Mouse (Mus musculus): ENCODE measurements around the gene Gm10053. TPM values are rescaled to one million over a fixed set of nuclear protein-coding genes. Genes with fewer than 3 reads are reported as not detected.
A peak's percentile ranks its signal among the peaks of the same experiment; 100 is the strongest.

Gm10053 gene
- polyA plus RNA-seq, 1 experiment from 2014 or later: 280 TPM

GRCm38 (mm10) chr19:24885504-24885903 lies 10.0 kb downstream of the Gm10053 start:
- Histone ChIP-seq H3K9me3 (no peaks in the 10 kb centered on the region), H3K4me1 (replicated peaks) (0 out of 2 replicates have a peak, but pooled peaks cover 2% of the 10 kb centered on the region), H3K27me3 (ENCODE audit: insufficient read depth, poor library complexity, severe bottlenecking) (peaks cover 15% of the 10 kb centered on the region), H3K4me3 (no peak overlapping the region), H3K36me3 (no peaks in the 10 kb centered on the region), H3K27ac (no peak overlapping the region)
- DNase-seq (ENCODE audit: low spot score): peak; percentile 56
- WGBS: 20% methylated on average over 5 of the region's 5 CpGs

GRCm38 (mm10) chr19:24886888-24887287 lies 11.4 kb downstream of the Gm10053 start:
- 83% methylated on average over 3 of the region's 3 CpGs for WGBS
- Histone ChIP-seq H3K36me3 (no peaks in the 10 kb centered on the region), H3K4me3 (no peak overlapping the region), H3K27ac (no peak overlapping the region), H3K9me3 (no peaks in the 10 kb centered on the region), H3K27me3 (ENCODE audit: insufficient read depth, poor library complexity, severe bottlenecking) (peaks cover 15% of the 10 kb centered on the region), H3K4me1 (replicated peaks) (no peaks in the 10 kb centered on the region)
- DNase-seq (ENCODE audit: low spot score): no peak

GRCm38 (mm10) chr19:24896536-24896935 lies 21.1 kb downstream of the Gm10053 start:
- no peak overlapping the region for H3K4me3 ChIP-seq
- peaks cover 72% of the 10 kb centered on the region for H3K27me3 ChIP-seq (ENCODE audit: insufficient read depth, poor library complexity, severe bottlenecking)
- 8% methylated on average over 4 of the region's 4 CpGs for WGBS

DNA sequence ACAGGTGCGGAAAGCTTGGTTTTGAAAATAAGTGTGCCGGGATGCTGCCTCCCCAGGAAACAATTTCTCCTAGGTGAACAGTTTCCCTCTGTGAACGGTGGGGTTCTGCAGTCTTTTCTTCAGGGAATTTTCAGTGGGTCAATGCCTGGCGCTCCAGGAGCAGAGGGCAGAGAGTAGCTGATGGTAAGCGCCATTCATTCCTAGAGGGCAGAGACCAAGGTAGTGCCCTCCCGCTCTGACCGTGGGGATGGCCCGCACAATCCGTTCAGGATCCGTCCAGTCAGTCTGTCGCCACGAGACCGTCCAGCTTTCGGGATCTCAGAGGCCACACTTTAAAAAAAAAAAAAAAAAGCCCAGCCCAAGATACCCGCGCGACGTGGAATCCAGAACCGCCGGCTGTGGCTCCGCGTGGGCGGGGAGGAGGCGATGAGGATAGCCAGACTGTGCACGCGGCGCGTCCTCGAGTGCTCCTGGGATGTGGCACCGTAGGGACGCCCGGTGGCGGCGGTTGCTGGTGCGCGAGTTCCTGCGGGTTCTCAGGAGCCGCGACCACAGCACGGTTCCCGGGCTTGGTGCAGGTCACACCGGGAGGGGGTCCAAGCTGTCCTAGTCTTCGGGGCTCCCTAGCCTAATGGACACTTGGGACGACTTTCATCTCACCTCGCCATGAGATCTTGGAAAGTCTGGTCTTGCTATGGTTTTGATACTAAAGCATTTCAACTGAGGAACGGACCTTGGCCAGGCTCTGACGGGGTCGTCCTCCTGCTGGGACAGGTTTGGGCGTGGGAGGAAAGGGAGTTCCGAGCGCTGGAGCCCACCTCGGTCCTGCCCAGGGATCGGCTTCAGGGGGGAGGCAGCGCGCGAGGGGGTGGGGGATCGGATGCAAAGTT lies 21.8 kb downstream of the Gm10053 start:
- H3K36me3 ChIP-seq: no peaks in the 10 kb centered on the region
- H3K27ac ChIP-seq: no peak overlapping the region
- peak; percentile 53 for DNase-seq (ENCODE audit: low spot score)
- peaks cover 29% of the 10 kb centered on the region for H3K4me1 ChIP-seq (replicated peaks)
- peaks cover 79% of the 10 kb centered on the region for H3K27me3 ChIP-seq (ENCODE audit: insufficient read depth, poor library complexity, severe bottlenecking)
- 1% methylated on average over 57 of the region's 57 CpGs for WGBS
- H3K9me3 ChIP-seq: no peaks in the 10 kb centered on the region
- H3K4me3 ChIP-seq: peak overlapping the region; percentile 41

More at GRCm38 (mm10) chr19:24896536-24896935, 21.1 kb downstream of the Gm10053 start:
- Histone ChIP-seq H3K36me3 (no peaks in the 10 kb centered on the region), H3K4me1 (replicated peaks) (peaks cover 29% of the 10 kb centered on the region), H3K9me3 (no peaks in the 10 kb centered on the region), H3K27ac (no peak overlapping the region)
- DNase-seq (ENCODE audit: low spot score): peak; percentile 15

DNA sequence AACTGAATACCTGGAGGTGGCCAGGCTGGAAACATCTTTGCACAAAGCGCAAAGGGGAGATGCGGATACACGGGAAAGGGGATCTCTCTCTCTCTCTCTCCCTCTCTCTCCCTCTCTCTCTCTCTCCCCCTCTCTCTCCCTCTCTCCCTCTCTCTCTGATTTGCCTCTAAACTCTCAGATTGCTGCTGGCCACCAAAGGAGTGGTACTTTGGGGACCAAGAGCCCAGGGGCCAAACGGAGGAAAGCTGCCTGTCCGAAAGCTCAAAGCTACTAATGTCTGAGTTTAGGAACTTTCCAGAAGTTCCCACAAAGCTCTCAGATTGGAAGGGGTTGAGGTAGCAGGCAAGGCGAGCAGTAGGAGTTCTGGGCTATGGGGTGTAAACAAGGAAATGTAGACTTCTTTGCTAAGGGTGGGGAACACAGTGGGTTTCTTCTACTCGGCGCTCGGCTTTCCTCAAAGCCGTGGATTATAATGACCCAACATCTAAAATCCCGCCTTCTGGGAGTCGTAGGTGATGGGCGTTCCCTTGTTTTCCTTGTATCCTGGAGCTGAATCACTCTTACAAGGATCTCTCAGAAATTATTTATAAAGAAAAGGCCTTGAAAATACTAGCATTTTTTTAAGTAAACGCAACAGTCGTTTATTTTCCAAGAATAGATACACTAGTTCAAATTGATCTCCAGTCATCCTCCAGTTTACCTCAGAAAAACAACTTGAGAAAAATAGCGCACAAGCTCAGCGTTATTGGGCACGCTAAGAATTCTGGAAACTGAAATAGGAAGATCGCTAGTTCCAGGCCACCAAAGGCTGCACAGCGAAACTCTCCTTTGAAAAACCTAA lies 22.6 kb downstream of the Gm10053 start:
- WGBS: 2% methylated on average over 20 of the region's 20 CpGs
- Histone ChIP-seq H3K36me3 (no peaks in the 10 kb centered on the region), H3K4me3 (peak overlapping the region; percentile 41), H3K9me3 (no peaks in the 10 kb centered on the region), H3K27ac (no peak overlapping the region), H3K4me1 (replicated peaks) (peaks cover 29% of the 10 kb centered on the region), H3K27me3 (ENCODE audit: insufficient read depth, poor library complexity, severe bottlenecking) (peaks cover 88% of the 10 kb centered on the region)
- DNase-seq (ENCODE audit: low spot score): peak; percentile 37

DNA sequence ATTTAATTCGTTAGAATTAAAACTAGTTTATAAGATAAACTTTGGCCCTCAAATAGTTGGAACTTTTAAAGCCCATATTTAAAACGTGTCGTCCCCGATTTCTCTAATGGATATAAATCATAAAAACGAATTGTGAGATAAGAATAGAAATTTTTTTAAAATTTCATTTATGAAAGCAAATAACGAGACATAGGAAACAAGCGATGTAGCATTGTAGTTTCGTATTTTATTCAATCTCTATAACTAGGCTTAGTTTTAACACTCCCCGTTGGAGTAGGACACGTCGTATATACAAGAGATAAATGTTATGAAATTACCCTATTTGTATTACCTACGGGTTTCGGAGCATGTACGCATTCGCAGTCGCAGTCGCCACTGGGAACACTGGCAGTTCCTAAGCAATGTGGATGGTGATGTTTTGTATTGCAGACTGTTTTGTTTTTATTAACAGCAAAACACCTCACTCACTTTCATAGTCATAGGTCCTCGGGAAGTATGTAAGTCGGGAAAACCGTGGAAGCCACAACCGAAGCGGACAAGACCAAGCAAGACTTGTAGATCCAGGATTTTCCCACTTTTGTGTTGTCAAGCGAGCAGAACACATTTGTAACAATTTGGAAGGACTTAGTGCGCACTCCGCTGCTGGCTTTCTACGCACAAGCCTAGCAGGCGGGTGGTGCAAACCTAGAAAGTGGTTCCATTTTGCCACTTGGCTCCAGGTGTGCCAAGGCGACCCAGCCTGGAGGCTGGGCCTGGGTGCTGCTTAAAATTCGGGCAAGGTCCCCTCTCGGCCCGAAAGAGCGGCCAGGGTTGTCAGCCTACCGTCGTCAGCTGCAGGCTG lies 23.5 kb downstream of the Gm10053 start:
- Histone ChIP-seq H3K27ac (0 out of 2 replicates have a peak overlapping the region, but pooled peaks have one; percentile 0), H3K9me3 (no peaks in the 10 kb centered on the region), H3K27me3 (ENCODE audit: insufficient read depth, poor library complexity, severe bottlenecking) (peaks cover 96% of the 10 kb centered on the region), H3K4me3 (peak overlapping the region; percentile 53), H3K4me1 (replicated peaks) (peaks cover 29% of the 10 kb centered on the region), H3K36me3 (no peaks in the 10 kb centered on the region)
- no peak for DNase-seq (ENCODE audit: low spot score)
- WGBS: 3% methylated on average over 34 of the region's 34 CpGs

- H3K4me1 ChIP-seq (replicated peaks): peaks cover 29% of the 10 kb centered on the region
- peak; percentile 74 for DNase-seq (ENCODE audit: low spot score)
- H3K27me3 ChIP-seq (ENCODE audit: insufficient read depth, poor library complexity, severe bottlenecking): peaks cover 100% of the 10 kb centered on the region
- no peaks in the 10 kb centered on the region for H3K9me3 ChIP-seq
- WGBS: under 1% methylated on average over 84 of the region's 84 CpGs
- H3K4me3 ChIP-seq: peak overlapping the region; percentile 53
- H3K27ac ChIP-seq: 0 out of 2 replicates have a peak overlapping the region, but pooled peaks have one; percentile 0
- H3K36me3 ChIP-seq: no peaks in the 10 kb centered on the region
These were observed 24.4 kb downstream of the Gm10053 start for GRCm38 (mm10) chr19:24899578-24900544.

DNA sequence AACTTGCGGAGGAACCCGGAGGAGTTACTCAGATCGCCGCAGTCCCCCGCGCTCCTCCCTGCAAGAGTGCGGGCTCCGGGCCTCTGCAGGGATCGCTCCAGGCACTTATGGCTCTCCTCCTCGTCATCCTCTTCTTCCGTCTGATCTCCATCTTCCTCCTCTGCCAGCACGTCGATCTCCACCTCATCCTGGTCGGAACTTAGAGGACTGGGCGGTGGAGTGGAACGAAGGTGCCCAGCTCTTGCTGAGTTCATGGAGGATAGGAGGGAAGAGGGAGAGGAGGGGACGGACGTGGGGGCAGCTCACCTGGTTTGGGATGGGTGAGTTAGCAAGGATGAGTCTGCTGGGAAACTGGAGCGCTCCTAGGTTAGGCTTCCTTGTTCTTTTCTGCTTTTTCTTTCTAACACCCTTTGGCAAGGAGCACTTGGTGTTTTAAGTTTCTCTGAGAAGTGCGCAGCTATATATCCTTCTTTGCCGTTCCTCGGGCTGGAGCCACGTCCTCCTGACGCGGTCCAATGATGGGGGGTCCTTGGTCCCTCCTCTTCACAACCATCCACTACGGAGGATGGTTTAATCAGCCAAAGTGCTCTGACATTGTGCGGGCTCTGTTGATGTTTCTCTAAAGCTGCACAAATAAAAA lies 25.2 kb downstream of the Gm10053 start, which contains the start of gene Foxd4:
Gene Foxd4, minus strand, starts transcription at position 617 of the 640 bp plus-strand sequence.
- H3K27ac ChIP-seq: 0 out of 2 replicates have a peak within 1 kb of the TSS, but pooled peaks have one; percentile 0
- H3K4me1 ChIP-seq (replicated peaks): peaks cover 29% of the 10 kb centered on the region
- no peak for DNase-seq (ENCODE audit: low spot score)
- peak within 1 kb of the TSS; percentile 53 for H3K4me3 ChIP-seq
- no peaks in the 10 kb centered on the region for H3K36me3 ChIP-seq
- H3K27me3 ChIP-seq (ENCODE audit: insufficient read depth, poor library complexity, severe bottlenecking): peaks cover 95% of the 10 kb centered on the region
- no peaks in the 10 kb centered on the region for H3K9me3 ChIP-seq
- under 1% methylated on average over 27 of the region's 27 CpGs for WGBS

DNA sequence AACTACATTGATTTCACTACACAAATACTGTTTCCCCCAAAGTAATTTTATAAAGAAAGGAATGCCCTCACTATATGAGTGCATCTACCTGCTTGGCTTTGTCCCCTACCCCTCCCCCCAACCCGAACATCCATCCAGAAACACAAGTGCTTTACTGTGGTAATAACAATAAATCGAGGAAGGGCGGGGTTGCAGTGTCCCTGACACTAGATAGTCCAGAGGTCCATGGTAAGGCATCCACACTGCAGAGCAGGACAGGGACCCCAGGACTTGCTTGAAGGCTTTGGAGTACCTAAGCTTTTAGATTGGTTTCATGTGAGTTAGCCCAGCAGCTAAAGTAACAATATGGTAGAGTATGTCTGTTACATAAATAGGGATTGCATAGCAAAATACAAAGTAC lies 26.2 kb downstream of the Gm10053 start:
- no peaks in the 10 kb centered on the region for H3K36me3 ChIP-seq
- no peak overlapping the region for H3K27ac ChIP-seq
- no peak overlapping the region for H3K4me3 ChIP-seq
- H3K9me3 ChIP-seq: no peaks in the 10 kb centered on the region
- H3K4me1 ChIP-seq (replicated peaks): peaks cover 29% of the 10 kb centered on the region
- WGBS: 9% methylated on average over 3 of the region's 3 CpGs
- peak; percentile 17 for DNase-seq (ENCODE audit: low spot score)
- peaks cover 85% of the 10 kb centered on the region for H3K27me3 ChIP-seq (ENCODE audit: insufficient read depth, poor library complexity, severe bottlenecking)

- Histone ChIP-seq H3K4me1 (replicated peaks) (peaks cover 24% of the 10 kb centered on the region), H3K27ac (no peak overlapping the region), H3K36me3 (no peaks in the 10 kb centered on the region), H3K9me3 (no peaks in the 10 kb centered on the region), H3K27me3 (ENCODE audit: insufficient read depth, poor library complexity, severe bottlenecking) (peaks cover 79% of the 10 kb centered on the region), H3K4me3 (no peak overlapping the region)
- WGBS: 1% methylated on average over 2 of the region's 2 CpGs
- no peak for DNase-seq (ENCODE audit: low spot score)
These were observed 26.8 kb downstream of the Gm10053 start for GRCm38 (mm10) chr19:24902256-24902655.

GRCm38 (mm10) chr19:24902821-24903220 lies 27.3 kb downstream of the Gm10053 start:
- H3K9me3 ChIP-seq: no peaks in the 10 kb centered on the region

More at GRCm38 (mm10) chr19:24902821-24903220, 27.3 kb downstream of the Gm10053 start:
- H3K27me3 ChIP-seq (ENCODE audit: insufficient read depth, poor library complexity, severe bottlenecking): peaks cover 74% of the 10 kb centered on the region
- 48% methylated on average over 2 of the region's 2 CpGs for WGBS
- peaks cover 18% of the 10 kb centered on the region for H3K4me1 ChIP-seq (replicated peaks)
- no peak for DNase-seq (ENCODE audit: low spot score)
- H3K4me3 ChIP-seq: no peak overlapping the region
- no peaks in the 10 kb centered on the region for H3K36me3 ChIP-seq
- no peak overlapping the region for H3K27ac ChIP-seq

All from hindbrain, embryonic 10.5 days (tissue).